Mouse (Mus musculus) intestine, embryonic 16.5 days (tissue): ENCODE results near the gene Lce1a2. TPM values are rescaled to one million over a fixed set of nuclear protein-coding genes. Genes with fewer than 3 reads are reported as not detected.

Source experiments
- ATAC-seq: fragments of 200-750 bp; cut with Nextera tagmentation; 2 replicates; pipeline ENCODE4 v1.8.0; 2017; ENCODE audit warnings: moderate TSS enrichment, moderate library complexity
- H3K27ac ChIP-seq: fragments of 300-500 bp; sonication (generic); 2 replicates; pipeline ENCODE4 v1.5.1; 2014; ENCODE audit warnings: mild to moderate bottlenecking, low read length
- H3K27me3 ChIP-seq: fragments of 300-500 bp; sonication (generic); replicated peaks from 2 replicates; pipeline ENCODE4 v1.6.1; 2014; ENCODE audit warnings: low read length, control low read depth, mixed read lengths; ENCODE audit not compliant: control insufficient read depth, insufficient read depth
- H3K36me3 ChIP-seq: fragments of 300-500 bp; sonication (generic); 2 replicates; pipeline ENCODE4 v1.6.1; 2014; ENCODE audit warnings: low read length, control low read depth; ENCODE audit not compliant: control insufficient read depth, insufficient read depth
- H3K4me1 ChIP-seq: fragments of 300-500 bp; sonication (generic); 2 replicates; pipeline ENCODE4 v1.6.1; 2014; ENCODE audit warnings: low read length, control low read depth, mixed read lengths; ENCODE audit not compliant: control insufficient read depth, insufficient read depth
- H3K4me2 ChIP-seq: fragments of 300-500 bp; sonication (generic); 2 replicates; pipeline ENCODE4 v1.6.1; 2014; ENCODE audit warnings: low read depth, low read length, control low read depth
- H3K4me3 ChIP-seq: fragments of 300-500 bp; sonication (generic); 2 replicates; pipeline ENCODE4 v1.5.1; 2014; ENCODE audit warnings: mild to moderate bottlenecking, low read length
- H3K9ac ChIP-seq: fragments of 300-500 bp; sonication (generic); 2 replicates; pipeline ENCODE4 v1.6.1; 2014; ENCODE audit warnings: low read depth, low read length
- H3K9me3 ChIP-seq: fragments of 300-500 bp; sonication (generic); 2 replicates; pipeline ENCODE4 v1.6.1; 2016; ENCODE audit warnings: low read length, control low read depth; ENCODE audit not compliant: control insufficient read depth
- WGBS: fragments of 180-500 bp; shearing (Covaris S2); extraction: QIAGEN DNeasy Blood & Tissue Kit; methylation state at CpG from one replicate; pipeline ENCODE4 v1.1.7; 2014; 5-methylcytosine and 5-hydroxymethylcytosine counted together
- polyA plus RNA-seq: library from polyadenylated mRNA; unstranded; fragments of >200 nt; fragmentation: Nextera tagmentation; extraction: Ambion mirVana; gene quantifications from 2 replicates; pipeline ENCODE4 v1.2.1, GENCODE M21; 2015

The Lce1a2 gene
- polyA plus RNA-seq, 1 experiment from 2014 or later = not detected

DNA sequence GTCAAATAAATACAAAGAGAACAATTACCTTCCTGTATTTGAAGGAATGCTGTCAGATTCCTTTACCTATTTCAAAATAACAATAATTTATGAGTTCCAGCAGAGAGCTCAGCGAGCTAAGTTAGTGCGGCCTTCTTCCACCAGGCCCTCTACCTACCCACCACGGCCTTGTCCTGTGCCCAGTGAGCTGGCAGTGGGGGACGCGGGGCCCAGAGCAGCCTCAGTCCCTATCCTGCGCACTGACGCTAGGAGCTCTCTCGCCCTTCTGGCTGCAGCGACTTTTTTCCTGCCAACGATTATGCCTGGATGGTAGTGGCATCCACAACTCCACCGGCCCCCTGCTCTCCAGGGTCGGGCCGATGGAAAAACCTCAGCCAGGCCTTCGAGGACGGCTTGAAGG lies 30.3 kb downstream of the Lce1a2 start:
- 94% methylated on average over 15 of the region's 15 CpGs for WGBS
- Histone ChIP-seq H3K9ac (no peak overlapping the region), H3K4me1 (no peaks in the 10 kb centered on the region), H3K4me3 (no peak overlapping the region), H3K36me3 (no peaks in the 10 kb centered on the region), H3K27ac (no peak overlapping the region), H3K9me3 (no peaks in the 10 kb centered on the region), H3K27me3 (no peaks in the 10 kb centered on the region), H3K4me2 (no peak overlapping the region)
- no peak for ATAC-seq

DNA sequence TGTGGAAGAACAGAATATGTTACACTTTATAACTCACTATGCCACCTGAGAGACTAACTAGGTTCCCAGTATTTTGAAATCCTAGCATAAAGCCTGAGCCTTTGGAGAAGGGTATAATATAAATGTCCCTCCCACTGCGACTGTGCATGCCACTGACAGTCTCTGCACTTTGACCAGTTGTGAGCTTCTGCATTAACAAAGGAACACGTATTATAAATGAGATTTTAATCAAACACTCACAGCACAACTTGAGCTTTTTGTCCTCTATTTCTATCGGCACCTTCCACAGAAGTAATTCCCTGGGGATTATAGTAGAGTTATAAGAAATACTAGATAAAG lies 31.5 kb downstream of the Lce1a2 start:
- no peaks in the 10 kb centered on the region for H3K4me1 ChIP-seq
- no peaks in the 10 kb centered on the region for H3K36me3 ChIP-seq
- WGBS = 62% methylated on average over 3 of the region's 3 CpGs
- H3K27me3 ChIP-seq = no peaks in the 10 kb centered on the region
- H3K27ac ChIP-seq = 0 out of 2 replicates have a peak overlapping the region, but pooled peaks have one; percentile 23
- no peaks in the 10 kb centered on the region for H3K9me3 ChIP-seq
- H3K4me3 ChIP-seq = no peak overlapping the region
- H3K9ac ChIP-seq = no peak overlapping the region
- no peak overlapping the region for H3K4me2 ChIP-seq
- peak; percentile 89 for ATAC-seq

- Histone ChIP-seq H3K27me3 (no peaks in the 10 kb centered on the region), H3K9me3 (no peaks in the 10 kb centered on the region), H3K9ac (no peak overlapping the region), H3K4me2 (no peak overlapping the region), H3K36me3 (no peaks in the 10 kb centered on the region), H3K4me1 (no peaks in the 10 kb centered on the region), H3K27ac (peak overlapping the region; percentile 23; the same call in 1 of the 2 replicates), H3K4me3 (no peak overlapping the region)
- WGBS = 58% methylated on average over 1 of the region's 1 CpGs
- ATAC-seq = peak; percentile 96
These were observed 32.1 kb downstream of the Lce1a2 start for GRCm38 (mm10) chr3:92637745-92638652.

DNA sequence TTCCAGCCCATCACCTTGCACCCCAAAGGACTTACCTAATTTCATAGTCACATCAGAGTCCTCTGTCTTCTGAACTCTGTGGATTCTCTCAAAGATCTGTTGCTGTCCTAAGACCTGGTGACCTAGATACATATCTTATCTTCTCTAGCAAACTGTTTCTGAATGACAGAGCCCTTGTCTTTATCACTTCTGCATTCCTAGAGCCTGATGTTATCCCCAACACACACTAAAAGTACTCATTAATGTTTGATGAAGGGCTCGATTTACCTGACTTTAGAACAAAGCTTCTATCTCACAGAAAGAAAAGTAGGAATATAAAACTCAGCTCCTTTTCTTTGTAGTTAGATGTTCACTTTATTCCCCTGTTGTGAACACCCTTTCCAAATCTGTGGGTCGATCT lies 48.6 kb downstream of the Lce1a2 start, which contains the start of gene Lce6a:
Lce6a (minus strand) TSS at position 101 of the 400 bp plus-strand sequence.
- Histone ChIP-seq H3K9me3 (no peaks in the 10 kb centered on the region), H3K9ac (no peak within 1 kb of the TSS), H3K4me2 (no peak within 1 kb of the TSS), H3K4me3 (no peak within 1 kb of the TSS), H3K27me3 (no peaks in the 10 kb centered on the region), H3K4me1 (no peaks in the 10 kb centered on the region), H3K36me3 (no peaks in the 10 kb centered on the region), H3K27ac (no peak within 1 kb of the TSS)
- WGBS = 68% methylated on average over 2 of the region's 2 CpGs
- no peak for ATAC-seq

Other genes starting within 250 kb of the Lce1a2 start
- gene Gm9774, start 240.9 kb downstream of the Lce1a2 start, polyA plus RNA-seq = 5.4 and 6.0 TPM in 2 replicates
- gene Sprr2k, start 237.7 kb downstream of the Lce1a2 start, polyA plus RNA-seq = not detected in 2 replicates
- 0.22 TPM in 1 of 2 replicates, not detected in the other for gene Sprr1b, start 231.5 kb downstream of the Lce1a2 start, polyA plus RNA-seq
- gene Sprr3, start 211.6 kb downstream of the Lce1a2 start, polyA plus RNA-seq = not detected in 2 replicates
- 0.34 and 1.0 TPM in 2 replicates for gene Sprr1a, start 184.4 kb downstream of the Lce1a2 start, polyA plus RNA-seq
- gene Sprr4, start 169.8 kb downstream of the Lce1a2 start, polyA plus RNA-seq = not detected in 2 replicates
- not detected in 2 replicates for gene 2310046K23Rik, start 135.8 kb downstream of the Lce1a2 start, polyA plus RNA-seq
- gene Ivl, start 96.6 kb downstream of the Lce1a2 start, polyA plus RNA-seq = 0.13 TPM in 1 of 2 replicates, not detected in the other
- 10.9 and 18.8 TPM in 2 replicates for gene Smcp, start 81.3 kb downstream of the Lce1a2 start, polyA plus RNA-seq
- not detected in 2 replicates for gene 2210017I01Rik, start 62.8 kb downstream of the Lce1a2 start, polyA plus RNA-seq
- gene Lce6a, start 48.7 kb downstream of the Lce1a2 start, polyA plus RNA-seq = not detected in 2 replicates
- not detected in 2 replicates for gene Lce1a1, start 22.0 kb downstream of the Lce1a2 start, polyA plus RNA-seq
- gene Lce1b, start 13.4 kb downstream of the Lce1a2 start, polyA plus RNA-seq = not detected in 2 replicates
- gene Lce1c, start 8.9 kb upstream of the Lce1a2 start, polyA plus RNA-seq = not detected in 2 replicates
- not detected in 2 replicates for gene Lce1d, start 16.9 kb upstream of the Lce1a2 start, polyA plus RNA-seq
- gene Lce1e, start 38.8 kb upstream of the Lce1a2 start, polyA plus RNA-seq = not detected in 2 replicates
- not detected in 2 replicates for gene Lce1f, start 50.0 kb upstream of the Lce1a2 start, polyA plus RNA-seq
- gene Gm38119, start 68.8 kb upstream of the Lce1a2 start, polyA plus RNA-seq = not detected in 2 replicates
- gene Lce1g, start 82.0 kb upstream of the Lce1a2 start, polyA plus RNA-seq = not detected in 2 replicates
- not detected in 2 replicates for gene Lce1h, start 94.8 kb upstream of the Lce1a2 start, polyA plus RNA-seq
- gene Lce1i, start 108.6 kb upstream of the Lce1a2 start, polyA plus RNA-seq = not detected in 2 replicates
- gene Lce1j, start 120.2 kb upstream of the Lce1a2 start, polyA plus RNA-seq = not detected in 2 replicates
- gene Lce1k, start 137.6 kb upstream of the Lce1a2 start, polyA plus RNA-seq = not detected in 2 replicates
- not detected in 2 replicates for gene Kprp, start 156.9 kb upstream of the Lce1a2 start, polyA plus RNA-seq
- not detected in 2 replicates for gene Lce1l, start 181.0 kb upstream of the Lce1a2 start, polyA plus RNA-seq
- gene 2310050C09Rik, start 199.9 kb upstream of the Lce1a2 start, polyA plus RNA-seq = not detected in 2 replicates